Mouse (Mus musculus) hindbrain, embryonic 14.5 days (tissue): ENCODE results near the gene Gpatch11. TPM values are rescaled to one million over a fixed set of nuclear protein-coding genes. Genes with fewer than 3 reads are reported as not detected.

Source experiments
- ATAC-seq: fragments of 200-750 bp; cut with Nextera tagmentation; 2 replicates; pipeline ENCODE4 v1.8.0; 2017; ENCODE audit warnings: moderate number of reproducible peaks, mild to moderate bottlenecking, moderate TSS enrichment, moderate library complexity; ENCODE audit not compliant: low FRiP score
- DNase-seq: peaks from one replicate; pipeline ENCODE4 v3.0.0-alpha.2; 2015; ENCODE audit warnings: low spot score
- H3K27ac ChIP-seq: fragments of 300-500 bp; sonication (generic); 2 replicates; pipeline ENCODE4 v1.5.1; 2014; ENCODE audit warnings: mild to moderate bottlenecking, moderate library complexity
- H3K27me3 ChIP-seq: fragments of 300-500 bp; sonication (generic); 2 replicates; pipeline ENCODE4 v1.6.1; 2014; ENCODE audit warnings: mild to moderate bottlenecking, low read length, mixed read lengths; ENCODE audit not compliant: control insufficient read depth, insufficient read depth
- H3K36me3 ChIP-seq: fragments of 300-500 bp; sonication (generic); replicated peaks from 2 replicates; pipeline ENCODE4 v1.6.1; 2014; ENCODE audit not compliant: control insufficient read depth, insufficient read depth
- H3K4me1 ChIP-seq: fragments of 300-500 bp; sonication (generic); replicated peaks from 2 replicates; pipeline ENCODE4 v1.6.1; 2014; ENCODE audit warnings: antibody characterized with exemption, low read length, mixed read lengths; ENCODE audit not compliant: control insufficient read depth, insufficient read depth
- H3K4me2 ChIP-seq: fragments of 300-500 bp; sonication (generic); replicated peaks from 2 replicates; pipeline ENCODE4 v1.6.1; 2014; ENCODE audit warnings: mild to moderate bottlenecking, moderate library complexity
- H3K4me3 ChIP-seq: fragments of 300-500 bp; sonication (generic); replicated peaks from 2 replicates; pipeline ENCODE4 v1.5.1; 2014; ENCODE audit warnings: mild to moderate bottlenecking, low read length
- H3K9ac ChIP-seq: fragments of 300-500 bp; sonication (generic); 2 replicates; pipeline ENCODE4 v1.6.1; 2014
- H3K9me3 ChIP-seq: fragments of 300-500 bp; sonication (generic); 2 replicates; pipeline ENCODE4 v1.6.1; 2016; ENCODE audit warnings: low read length; ENCODE audit not compliant: control insufficient read depth
- WGBS: fragments of 180-500 bp; shearing (Covaris S2); extraction: QIAGEN DNeasy Blood & Tissue Kit; methylation state at CpG from one replicate; pipeline ENCODE4 v1.1.7; 2014; 5-methylcytosine and 5-hydroxymethylcytosine counted together
- polyA plus RNA-seq: library from polyadenylated mRNA; unstranded; fragments of >200 nt; fragmentation: Nextera tagmentation; extraction: Ambion mirVana; gene quantifications from 2 replicates; pipeline ENCODE4 v1.2.1, GENCODE M21; 2014

Gene Gpatch11
- polyA plus RNA-seq, 1 experiment from 2014 or later, result 48.7 TPM

DNA sequence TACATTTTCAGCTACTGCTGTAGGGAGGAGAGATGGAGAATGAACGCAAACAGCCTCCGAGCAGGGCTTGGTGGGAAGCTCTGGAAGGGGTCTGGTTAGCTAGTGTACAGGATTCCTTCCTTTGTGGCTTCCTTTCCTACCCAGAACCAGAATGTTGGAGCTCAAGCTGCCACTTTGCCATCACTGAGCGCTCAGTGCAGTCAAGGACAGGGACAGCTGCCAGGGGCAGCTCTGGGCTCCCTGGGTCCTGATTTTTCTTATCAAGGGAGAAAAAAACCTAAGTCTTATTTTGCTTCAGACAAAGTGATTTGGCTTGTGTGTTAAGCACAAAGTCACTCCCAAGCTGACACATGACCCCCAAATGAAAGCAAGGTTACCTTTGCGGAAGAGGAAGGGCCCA, 53.2 kb downstream of the Gpatch11 start:
- Histone ChIP-seq H3K9ac (no peak overlapping the region), H3K4me1 (no peaks in the 10 kb centered on the region), H3K27ac (no peak overlapping the region), H3K4me2 (no peak overlapping the region), H3K27me3 (no peaks in the 10 kb centered on the region), H3K4me3 (no peak overlapping the region), H3K9me3 (no peaks in the 10 kb centered on the region), H3K36me3 (no peaks in the 10 kb centered on the region)
- DNase-seq (no peak), ATAC-seq (no peak)
- WGBS, result 80% methylated on average over 4 of the region's 4 CpGs

- Histone ChIP-seq H3K4me2 (no peak overlapping the region), H3K9me3 (no peaks in the 10 kb centered on the region), H3K36me3 (no peaks in the 10 kb centered on the region), H3K27me3 (no peaks in the 10 kb centered on the region), H3K4me1 (no peaks in the 10 kb centered on the region), H3K27ac (no peak overlapping the region), H3K9ac (no peak overlapping the region), H3K4me3 (no peak overlapping the region)
- DNase-seq (peak; percentile 41), ATAC-seq (0 out of 2 replicates have a peak, but pooled peaks have one; percentile 24)
- 37% methylated on average over 3 of the region's 3 CpGs for WGBS
Observed at GRCm38 (mm10) chr17:78889184-78889583, 53.8 kb downstream of the Gpatch11 start.

DNA sequence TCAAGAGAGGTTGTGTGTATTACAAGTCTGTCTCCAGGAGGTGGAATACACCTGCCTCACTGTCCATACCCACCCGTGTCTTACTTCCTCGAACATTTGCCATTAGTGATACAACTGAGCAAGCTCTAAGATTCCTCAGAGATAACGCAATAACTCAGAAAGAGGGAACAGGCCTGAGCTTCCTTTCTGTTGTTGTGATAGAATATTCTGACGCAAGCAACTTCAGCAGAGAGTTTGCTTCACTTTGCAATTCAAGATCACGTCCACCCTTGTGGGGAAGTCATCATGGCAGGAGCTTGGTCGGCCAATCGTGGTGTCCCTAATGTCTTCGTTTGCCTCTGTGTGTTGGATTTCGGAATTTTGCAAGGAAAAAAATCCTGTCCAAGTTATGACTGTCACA, 55.7 kb downstream of the Gpatch11 start:
- 89% methylated on average over 9 of the region's 9 CpGs for WGBS
- Histone ChIP-seq H3K4me2 (no peak overlapping the region), H3K4me1 (no peaks in the 10 kb centered on the region), H3K27me3 (no peaks in the 10 kb centered on the region), H3K9me3 (no peaks in the 10 kb centered on the region), H3K4me3 (no peak overlapping the region), H3K27ac (no peak overlapping the region), H3K36me3 (no peaks in the 10 kb centered on the region), H3K9ac (no peak overlapping the region)
- ATAC-seq, result no peak
- no peak for DNase-seq

- no peak overlapping the region for H3K27ac ChIP-seq
- no peak for ATAC-seq
- H3K36me3 ChIP-seq, result no peaks in the 10 kb centered on the region
- H3K4me2 ChIP-seq, result no peak overlapping the region
- no peaks in the 10 kb centered on the region for H3K4me1 ChIP-seq
- H3K9me3 ChIP-seq, result no peaks in the 10 kb centered on the region
- no peak overlapping the region for H3K9ac ChIP-seq
- H3K4me3 ChIP-seq, result no peak overlapping the region
- no peaks in the 10 kb centered on the region for H3K27me3 ChIP-seq
- 83% methylated on average over 7 of the region's 7 CpGs for WGBS
- no peak for DNase-seq
Observed at GRCm38 (mm10) chr17:78894991-78895390, 59.6 kb downstream of the Gpatch11 start.

DNA sequence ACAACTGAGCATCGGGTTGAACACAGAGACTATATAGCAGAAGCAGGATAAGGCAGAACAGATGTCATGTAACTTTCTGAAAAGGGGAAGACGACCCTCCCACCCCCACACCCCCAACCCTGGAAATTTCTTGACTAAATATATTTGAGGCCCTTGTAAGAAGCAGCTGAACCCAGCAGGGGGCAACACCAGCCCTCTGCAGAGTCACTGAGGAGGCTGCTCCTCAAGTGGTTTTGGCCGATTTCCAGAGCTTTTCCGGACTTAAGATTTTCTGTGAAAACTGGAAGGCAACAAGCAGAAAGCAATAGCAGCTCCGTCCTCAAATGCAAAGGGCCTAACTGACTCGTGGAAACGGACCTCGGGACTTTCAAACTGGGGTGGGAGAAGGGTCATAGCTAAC, 60.0 kb downstream of the Gpatch11 start:
- H3K27me3 ChIP-seq, result no peaks in the 10 kb centered on the region
- H3K4me1 ChIP-seq, result no peaks in the 10 kb centered on the region
- H3K9me3 ChIP-seq, result no peaks in the 10 kb centered on the region
- 39% methylated on average over 8 of the region's 8 CpGs for WGBS
- DNase-seq (peak; percentile 74), ATAC-seq (no peak; the same call in 1 of the 2 replicates)
- no peak overlapping the region for H3K9ac ChIP-seq
- H3K36me3 ChIP-seq, result no peaks in the 10 kb centered on the region
- H3K27ac ChIP-seq, result no peak overlapping the region
- H3K4me2 ChIP-seq, result 0 out of 2 replicates have a peak overlapping the region, but pooled peaks have one; percentile 17
- no peak overlapping the region for H3K4me3 ChIP-seq

Other genes starting within 250 kb of the Gpatch11 start
- gene Strn, start 98.4 kb upstream of the Gpatch11 start, polyA plus RNA-seq, result 7.6 and 8.0 TPM in 2 replicates
- 20.1 and 21.4 TPM in 2 replicates for gene Heatr5b, start 203 bp upstream of the Gpatch11 start, polyA plus RNA-seq
- 2.1 and 4.3 TPM in 2 replicates for gene Eif2ak2, start 47.0 kb downstream of the Gpatch11 start, polyA plus RNA-seq
- 0.27 and 0.37 TPM in 2 replicates for gene Sult6b1, start 71.4 kb downstream of the Gpatch11 start, polyA plus RNA-seq
- 119 and 122 TPM in 2 replicates for gene Cebpzos, start 80.9 kb downstream of the Gpatch11 start, polyA plus RNA-seq
- gene Cebpz, start 101.5 kb downstream of the Gpatch11 start, polyA plus RNA-seq, result 40.2 and 43.7 TPM in 2 replicates
- gene Ndufaf7, start 101.6 kb downstream of the Gpatch11 start, polyA plus RNA-seq, result 59.5 and 66.0 TPM in 2 replicates
- gene Prkd3, start 185.2 kb downstream of the Gpatch11 start, polyA plus RNA-seq, result 15.1 TPM in 2 replicates
- gene Qpct, start 216.3 kb downstream of the Gpatch11 start, polyA plus RNA-seq, result 22.8 and 29.3 TPM in 2 replicates